Mouse (Mus musculus): ENCODE results near the gene Chst11. TPM values are rescaled to one million over a fixed set of nuclear protein-coding genes. Genes with fewer than 3 reads are reported as not detected.

Chst11 gene
- polyA plus RNA-seq, 1 experiment from 2014 or later: 5.4 TPM

DNA sequence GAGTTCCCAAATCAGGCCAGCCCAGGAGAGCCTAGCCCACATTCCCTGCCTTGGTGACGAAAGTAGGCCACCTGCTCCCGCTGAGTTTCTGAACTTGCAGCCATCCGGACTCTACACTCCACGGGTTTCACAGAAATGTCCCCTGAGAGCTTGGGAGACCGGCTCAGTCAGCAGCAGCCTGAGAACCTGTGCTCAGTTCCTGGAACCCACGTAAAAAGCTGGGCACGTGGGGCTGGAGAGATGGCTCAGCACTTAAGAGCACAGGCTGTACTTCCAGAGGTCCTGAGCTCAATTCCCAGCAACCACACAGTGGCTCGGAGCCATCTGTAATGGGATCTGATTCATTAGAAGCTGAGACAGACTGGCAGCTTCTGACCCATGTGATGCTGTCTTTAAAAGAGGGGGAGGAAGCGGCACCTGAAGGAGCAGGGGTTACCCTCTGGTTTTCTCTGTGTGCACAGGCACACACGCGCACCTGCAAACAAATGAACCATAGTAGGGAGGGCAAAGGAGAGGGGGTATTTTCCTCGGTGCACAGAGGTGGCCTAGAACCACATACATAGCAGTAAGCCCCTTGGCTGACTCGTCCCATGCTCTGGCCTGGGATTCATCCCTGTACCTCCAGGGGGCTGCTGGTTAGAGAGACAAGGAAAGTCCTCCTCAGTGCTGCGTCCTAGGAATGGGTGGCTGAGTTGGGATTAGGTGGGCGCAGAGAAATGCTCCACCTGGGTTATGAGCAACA is 196.7 kb downstream of the Chst11 start:
- no peak overlapping the region for H3K9ac ChIP-seq (ENCODE audit: low read depth, low read length)
- peaks cover 3% of the 10 kb centered on the region; the same call in 1 of the 2 replicates for H3K9me3 ChIP-seq (ENCODE audit: control insufficient read depth, low read length)
- H3K27ac ChIP-seq (ENCODE audit: low read depth, low read length): 0 out of 2 replicates have a peak overlapping the region, but pooled peaks have one; percentile 8
- peak; percentile 18; the same call in 1 of the 2 replicates for ATAC-seq (ENCODE audit: low FRiP score, low TSS enrichment)
- WGBS: 55% methylated on average over 15 of the region's 15 CpGs
- no peak overlapping the region for H3K4me3 ChIP-seq (ENCODE audit: low read length)
- no peak overlapping the region for H3K4me2 ChIP-seq (replicated peaks; ENCODE audit: low read depth, low read length)
- no peaks in the 10 kb centered on the region for H3K27me3 ChIP-seq (ENCODE audit: control insufficient read depth, insufficient read depth, low read length)
- peaks cover 32% of the 10 kb centered on the region for H3K4me1 ChIP-seq (ENCODE audit: control insufficient read depth, insufficient read depth, low read length)
- no peaks in the 10 kb centered on the region for H3K36me3 ChIP-seq (ENCODE audit: control insufficient read depth, insufficient read depth, low read length)

DNA sequence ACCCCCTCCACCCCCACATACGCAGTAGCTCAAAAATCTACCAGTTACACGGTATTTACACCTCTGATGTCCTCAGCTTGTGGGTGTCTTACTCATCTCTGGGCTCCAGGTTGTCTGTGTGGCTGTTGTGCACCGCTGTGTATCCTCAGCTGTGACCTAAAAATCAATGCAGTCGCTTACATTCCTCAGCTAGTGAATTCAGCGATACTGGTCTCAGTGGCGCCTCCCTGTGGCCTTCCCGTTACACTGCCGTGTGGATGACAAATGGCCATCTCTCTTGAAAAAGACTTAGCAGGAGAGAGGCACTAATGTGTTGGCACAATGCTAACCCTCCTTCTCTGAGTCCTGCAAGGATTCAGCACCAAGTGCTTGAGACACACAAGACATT is 197.3 kb downstream of the Chst11 start:
- no peak overlapping the region for H3K4me2 ChIP-seq (replicated peaks; ENCODE audit: low read depth, low read length)
- no peak for ATAC-seq (ENCODE audit: low FRiP score, low TSS enrichment)
- peaks cover 3% of the 10 kb centered on the region; the same call in 1 of the 2 replicates for H3K9me3 ChIP-seq (ENCODE audit: control insufficient read depth, low read length)
- no peaks in the 10 kb centered on the region for H3K27me3 ChIP-seq (ENCODE audit: control insufficient read depth, insufficient read depth, low read length)
- 36% methylated on average over 8 of the region's 8 CpGs for WGBS
- H3K27ac ChIP-seq (ENCODE audit: low read depth, low read length): no peak overlapping the region
- H3K4me1 ChIP-seq (ENCODE audit: control insufficient read depth, insufficient read depth, low read length): peaks cover 34% of the 10 kb centered on the region
- H3K9ac ChIP-seq (ENCODE audit: low read depth, low read length): no peak overlapping the region
- H3K36me3 ChIP-seq (ENCODE audit: control insufficient read depth, insufficient read depth, low read length): no peaks in the 10 kb centered on the region
- H3K4me3 ChIP-seq (ENCODE audit: low read length): no peak overlapping the region

DNA sequence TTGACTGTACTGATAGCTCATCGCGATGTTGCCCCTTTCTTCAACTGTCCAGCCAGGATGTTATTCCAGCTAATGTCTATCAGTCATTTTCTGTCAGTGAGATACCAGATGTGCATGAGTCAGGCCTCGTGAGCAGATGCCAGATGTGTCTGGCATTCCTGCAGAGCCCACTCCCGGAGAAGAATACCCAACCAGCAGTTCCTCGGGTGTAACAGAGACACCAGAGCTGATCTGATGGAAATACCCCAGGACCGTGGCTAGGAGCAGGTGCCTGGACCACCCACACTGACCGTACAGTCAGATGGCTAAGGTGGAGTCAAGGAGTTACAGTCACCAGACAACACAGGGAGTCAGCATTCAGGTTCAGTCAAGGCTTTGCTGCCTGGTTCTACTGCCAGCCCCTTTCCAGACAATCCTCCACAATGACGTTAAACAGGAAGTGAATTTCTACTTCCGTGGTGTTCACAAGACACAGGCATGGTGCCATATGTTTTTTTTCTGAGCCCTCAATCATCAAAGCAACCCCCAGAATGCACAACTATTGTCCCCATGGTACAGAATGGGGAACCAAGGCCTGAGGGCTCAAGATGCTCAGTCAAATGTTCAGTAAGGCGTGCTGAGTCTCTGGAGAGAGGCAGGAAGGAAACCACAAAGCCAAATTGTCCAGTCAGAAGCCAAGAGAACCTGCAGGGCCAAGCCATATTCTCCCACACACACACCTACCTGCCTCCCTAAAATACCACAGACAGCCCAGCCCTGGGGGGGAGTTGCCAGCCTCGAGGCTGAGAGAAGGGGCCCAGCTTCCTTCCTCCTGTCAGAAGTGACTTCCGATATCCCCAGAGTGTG is 198.6 kb downstream of the Chst11 start:
- H3K27me3 ChIP-seq (ENCODE audit: control insufficient read depth, insufficient read depth, low read length): no peaks in the 10 kb centered on the region
- peaks cover 3% of the 10 kb centered on the region; the same call in 1 of the 2 replicates for H3K9me3 ChIP-seq (ENCODE audit: control insufficient read depth, low read length)
- 58% methylated on average over 12 of the region's 12 CpGs for WGBS
- H3K4me1 ChIP-seq (ENCODE audit: control insufficient read depth, insufficient read depth, low read length): peaks cover 34% of the 10 kb centered on the region
- no peak overlapping the region for H3K9ac ChIP-seq (ENCODE audit: low read depth, low read length)
- no peak overlapping the region for H3K4me3 ChIP-seq (ENCODE audit: low read length)
- peak; percentile 15; the same call in 1 of the 2 replicates for ATAC-seq (ENCODE audit: low FRiP score, low TSS enrichment)
- H3K4me2 ChIP-seq (replicated peaks; ENCODE audit: low read depth, low read length): no peak overlapping the region
- no peaks in the 10 kb centered on the region for H3K36me3 ChIP-seq (ENCODE audit: control insufficient read depth, insufficient read depth, low read length)
- peak overlapping the region; percentile 56; the same call in 1 of the 2 replicates for H3K27ac ChIP-seq (ENCODE audit: low read depth, low read length)

DNA sequence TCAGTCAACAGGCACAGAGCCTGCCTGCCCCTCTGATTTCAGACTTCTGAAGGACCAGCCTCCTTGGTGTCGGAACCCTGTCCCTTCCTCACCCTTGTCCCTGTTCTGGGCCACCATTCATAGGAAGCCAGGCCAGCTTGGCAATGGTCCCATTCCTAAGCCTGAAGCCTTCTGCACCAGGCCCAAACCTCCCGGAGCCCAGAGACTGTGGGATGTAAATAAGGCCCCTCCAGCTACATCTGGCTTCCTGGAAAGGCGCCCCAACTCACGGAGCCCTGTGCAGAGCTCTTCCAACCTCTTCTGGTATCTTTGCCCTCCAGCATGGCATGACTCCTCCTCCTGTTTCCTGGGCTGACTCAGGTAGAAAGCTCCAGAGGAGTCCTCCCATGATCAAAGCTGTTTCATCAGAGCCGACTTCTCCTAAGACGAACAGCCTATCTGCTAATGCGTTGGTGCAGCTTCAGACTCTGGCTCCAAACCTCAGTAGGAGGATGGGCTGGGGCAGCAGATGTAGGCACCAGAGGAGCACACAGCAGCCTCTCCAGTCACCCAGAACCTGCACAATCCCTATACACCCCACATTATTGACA is 199.3 kb downstream of the Chst11 start:
- peaks cover under 1% of the 10 kb centered on the region; the same call in 1 of the 2 replicates for H3K9me3 ChIP-seq (ENCODE audit: control insufficient read depth, low read length)
- H3K4me2 ChIP-seq (replicated peaks; ENCODE audit: low read depth, low read length): no peak overlapping the region
- H3K27me3 ChIP-seq (ENCODE audit: control insufficient read depth, insufficient read depth, low read length): no peaks in the 10 kb centered on the region
- H3K9ac ChIP-seq (ENCODE audit: low read depth, low read length): no peak overlapping the region
- H3K36me3 ChIP-seq (ENCODE audit: control insufficient read depth, insufficient read depth, low read length): no peaks in the 10 kb centered on the region
- 0 out of 2 replicates have a peak, but pooled peaks have one; percentile 5 for ATAC-seq (ENCODE audit: low FRiP score, low TSS enrichment)
- 58% methylated on average over 7 of the region's 7 CpGs for WGBS
- H3K4me1 ChIP-seq (ENCODE audit: control insufficient read depth, insufficient read depth, low read length): peaks cover 34% of the 10 kb centered on the region
- H3K4me3 ChIP-seq (ENCODE audit: low read length): no peak overlapping the region
- H3K27ac ChIP-seq (ENCODE audit: low read depth, low read length): peak overlapping the region; percentile 56; the same call in 1 of the 2 replicates

GRCm38 (mm10) chr10:83185121-83185520 is 199.8 kb downstream of the Chst11 start:
- H3K9ac ChIP-seq (ENCODE audit: low read depth, low read length): no peak overlapping the region
- no peaks in the 10 kb centered on the region for H3K9me3 ChIP-seq (ENCODE audit: control insufficient read depth, low read length)
- peak overlapping the region; percentile 56; the same call in 1 of the 2 replicates for H3K27ac ChIP-seq (ENCODE audit: low read depth, low read length)
- no peak overlapping the region for H3K4me2 ChIP-seq (replicated peaks; ENCODE audit: low read depth, low read length)
- H3K4me3 ChIP-seq (ENCODE audit: low read length): no peak overlapping the region
- no peaks in the 10 kb centered on the region for H3K36me3 ChIP-seq (ENCODE audit: control insufficient read depth, insufficient read depth, low read length)
- H3K27me3 ChIP-seq (ENCODE audit: control insufficient read depth, insufficient read depth, low read length): no peaks in the 10 kb centered on the region
- 69% methylated on average over 6 of the region's 6 CpGs for WGBS
- no peak for ATAC-seq (ENCODE audit: low FRiP score, low TSS enrichment)
- peaks cover 34% of the 10 kb centered on the region for H3K4me1 ChIP-seq (ENCODE audit: control insufficient read depth, insufficient read depth, low read length)

- peaks cover 2% of the 10 kb centered on the region; the same call in 1 of the 2 replicates for H3K36me3 ChIP-seq (ENCODE audit: control insufficient read depth, insufficient read depth, low read length)
- H3K9me3 ChIP-seq (ENCODE audit: control insufficient read depth, low read length): no peaks in the 10 kb centered on the region
- H3K4me3 ChIP-seq (ENCODE audit: low read length): no peak overlapping the region
- peaks cover 34% of the 10 kb centered on the region for H3K4me1 ChIP-seq (ENCODE audit: control insufficient read depth, insufficient read depth, low read length)
- no peak overlapping the region for H3K27ac ChIP-seq (ENCODE audit: low read depth, low read length)
- H3K4me2 ChIP-seq (replicated peaks; ENCODE audit: low read depth, low read length): no peak overlapping the region
- no peak for ATAC-seq (ENCODE audit: low FRiP score, low TSS enrichment)
- H3K27me3 ChIP-seq (ENCODE audit: control insufficient read depth, insufficient read depth, low read length): no peaks in the 10 kb centered on the region
- no peak overlapping the region for H3K9ac ChIP-seq (ENCODE audit: low read depth, low read length)
- 89% methylated on average over 8 of the region's 8 CpGs for WGBS
Observed at GRCm38 (mm10) chr10:83186167-83186566, 200.9 kb downstream of the Chst11 start.

- 67% methylated on average over 5 of the region's 5 CpGs for WGBS
- Histone ChIP-seq H3K27ac (ENCODE audit: low read depth, low read length) (no peak overlapping the region), H3K36me3 (ENCODE audit: control insufficient read depth, insufficient read depth, low read length) (peaks cover 8% of the 10 kb centered on the region), H3K4me2 (replicated peaks; ENCODE audit: low read depth, low read length) (no peak overlapping the region), H3K9ac (ENCODE audit: low read depth, low read length) (no peak overlapping the region), H3K4me1 (ENCODE audit: control insufficient read depth, insufficient read depth, low read length) (peaks cover 27% of the 10 kb centered on the region), H3K4me3 (ENCODE audit: low read length) (no peak overlapping the region), H3K27me3 (ENCODE audit: control insufficient read depth, insufficient read depth, low read length) (no peaks in the 10 kb centered on the region), H3K9me3 (ENCODE audit: control insufficient read depth, low read length) (no peaks in the 10 kb centered on the region)
- ATAC-seq (ENCODE audit: low FRiP score, low TSS enrichment): no peak
Observed at GRCm38 (mm10) chr10:83186984-83187383, 201.7 kb downstream of the Chst11 start.

GRCm38 (mm10) chr10:83189071-83189470 is 203.8 kb downstream of the Chst11 start:
- ATAC-seq (ENCODE audit: low FRiP score, low TSS enrichment): no peak

More at GRCm38 (mm10) chr10:83189071-83189470, 203.8 kb downstream of the Chst11 start:
- no peak overlapping the region for H3K9ac ChIP-seq (ENCODE audit: low read depth, low read length)
- H3K9me3 ChIP-seq (ENCODE audit: control insufficient read depth, low read length): no peaks in the 10 kb centered on the region
- 97% methylated on average over 5 of the region's 5 CpGs for WGBS
- H3K4me2 ChIP-seq (replicated peaks; ENCODE audit: low read depth, low read length): no peak overlapping the region
- no peak overlapping the region for H3K27ac ChIP-seq (ENCODE audit: low read depth, low read length)
- H3K27me3 ChIP-seq (ENCODE audit: control insufficient read depth, insufficient read depth, low read length): no peaks in the 10 kb centered on the region
- peaks cover 14% of the 10 kb centered on the region for H3K4me1 ChIP-seq (ENCODE audit: control insufficient read depth, insufficient read depth, low read length)
- H3K4me3 ChIP-seq (ENCODE audit: low read length): no peak overlapping the region
- peaks cover 8% of the 10 kb centered on the region for H3K36me3 ChIP-seq (ENCODE audit: control insufficient read depth, insufficient read depth, low read length)

Data from kidney, embryonic 14.5 days (tissue).